Mouse (Mus musculus): ENCODE results near the gene Has3. TPM values are rescaled to one million over a fixed set of nuclear protein-coding genes. Genes with fewer than 3 reads are reported as not detected.

Gene Has3
- polyA plus RNA-seq, 1 experiment from 2014 or later, result 1.2 TPM

- no peaks in the 10 kb centered on the region for H3K27me3 ChIP-seq (replicated peaks; ENCODE audit: control insufficient read depth, insufficient read depth, low read length)
- no peak for ATAC-seq
- H3K4me3 ChIP-seq (ENCODE audit: low read length), result no peak overlapping the region
- WGBS, result 90% methylated on average over 10 of the region's 10 CpGs
- H3K36me3 ChIP-seq (ENCODE audit: control insufficient read depth, insufficient read depth, low read length), result no peaks in the 10 kb centered on the region
- no peak overlapping the region for H3K4me2 ChIP-seq (ENCODE audit: low read length)
- H3K4me1 ChIP-seq (ENCODE audit: control insufficient read depth, insufficient read depth, low read depth, low read length), result no peaks in the 10 kb centered on the region
- no peak overlapping the region for H3K9ac ChIP-seq (ENCODE audit: low read depth, low read length)
- H3K9me3 ChIP-seq (ENCODE audit: control insufficient read depth, low read length), result no peaks in the 10 kb centered on the region
- no peak overlapping the region for H3K27ac ChIP-seq (ENCODE audit: low read depth, low read length)
These were observed 20.0 kb upstream of the Has3 start for GRCm38 (mm10) chr8:106850034-106850433.

GRCm38 (mm10) chr8:106854534-106855241, 15.4 kb upstream of the Has3 start:
- ATAC-seq, result no peak
- Histone ChIP-seq H3K36me3 (ENCODE audit: control insufficient read depth, insufficient read depth, low read length) (no peaks in the 10 kb centered on the region), H3K9ac (ENCODE audit: low read depth, low read length) (no peak overlapping the region), H3K27me3 (replicated peaks; ENCODE audit: control insufficient read depth, insufficient read depth, low read length) (no peaks in the 10 kb centered on the region), H3K27ac (ENCODE audit: low read depth, low read length) (no peak overlapping the region), H3K4me2 (ENCODE audit: low read length) (no peak overlapping the region), H3K4me1 (ENCODE audit: control insufficient read depth, insufficient read depth, low read depth, low read length) (no peaks in the 10 kb centered on the region), H3K4me3 (ENCODE audit: low read length) (no peak overlapping the region), H3K9me3 (ENCODE audit: control insufficient read depth, low read length) (no peaks in the 10 kb centered on the region)
- 48% methylated on average over 8 of the region's 8 CpGs for WGBS

- no peaks in the 10 kb centered on the region for H3K4me1 ChIP-seq (ENCODE audit: control insufficient read depth, insufficient read depth, low read depth, low read length)
- no peak for ATAC-seq
- no peak overlapping the region for H3K4me3 ChIP-seq (ENCODE audit: low read length)
- H3K9ac ChIP-seq (ENCODE audit: low read depth, low read length), result no peak overlapping the region
- no peaks in the 10 kb centered on the region for H3K36me3 ChIP-seq (ENCODE audit: control insufficient read depth, insufficient read depth, low read length)
- 89% methylated on average over 3 of the region's 3 CpGs for WGBS
- H3K9me3 ChIP-seq (ENCODE audit: control insufficient read depth, low read length), result no peaks in the 10 kb centered on the region
- H3K4me2 ChIP-seq (ENCODE audit: low read length), result no peak overlapping the region
- no peaks in the 10 kb centered on the region for H3K27me3 ChIP-seq (replicated peaks; ENCODE audit: control insufficient read depth, insufficient read depth, low read length)
- no peak overlapping the region for H3K27ac ChIP-seq (ENCODE audit: low read depth, low read length)
These were observed 14.8 kb upstream of the Has3 start for GRCm38 (mm10) chr8:106855242-106855562.

GRCm38 (mm10) chr8:106862845-106863244, 7.2 kb upstream of the Has3 start:
- H3K27ac ChIP-seq (ENCODE audit: low read depth, low read length), result no peak overlapping the region
- 91% methylated on average over 10 of the region's 10 CpGs for WGBS
- no peak overlapping the region for H3K4me3 ChIP-seq (ENCODE audit: low read length)
- H3K27me3 ChIP-seq (replicated peaks; ENCODE audit: control insufficient read depth, insufficient read depth, low read length), result no peaks in the 10 kb centered on the region
- no peak overlapping the region for H3K4me2 ChIP-seq (ENCODE audit: low read length)
- ATAC-seq, result no peak
- no peak overlapping the region for H3K9ac ChIP-seq (ENCODE audit: low read depth, low read length)
- H3K4me1 ChIP-seq (ENCODE audit: control insufficient read depth, insufficient read depth, low read depth, low read length), result no peaks in the 10 kb centered on the region
- H3K36me3 ChIP-seq (ENCODE audit: control insufficient read depth, insufficient read depth, low read length), result no peaks in the 10 kb centered on the region
- no peaks in the 10 kb centered on the region for H3K9me3 ChIP-seq (ENCODE audit: control insufficient read depth, low read length)

- H3K36me3 ChIP-seq (ENCODE audit: control insufficient read depth, insufficient read depth, low read length), result no peaks in the 10 kb centered on the region
- no peak overlapping the region for H3K4me2 ChIP-seq (ENCODE audit: low read length)
- peak; percentile 42; the same call in 1 of the 2 replicates for ATAC-seq
- H3K4me1 ChIP-seq (ENCODE audit: control insufficient read depth, insufficient read depth, low read depth, low read length), result peaks cover 6% of the 10 kb centered on the region
- H3K27me3 ChIP-seq (replicated peaks; ENCODE audit: control insufficient read depth, insufficient read depth, low read length), result peaks cover 2% of the 10 kb centered on the region
- no peak overlapping the region for H3K9ac ChIP-seq (ENCODE audit: low read depth, low read length)
- no peaks in the 10 kb centered on the region for H3K9me3 ChIP-seq (ENCODE audit: control insufficient read depth, low read length)
- no peak overlapping the region for H3K27ac ChIP-seq (ENCODE audit: low read depth, low read length)
- H3K4me3 ChIP-seq (ENCODE audit: low read length), result no peak overlapping the region
- WGBS, result 66% methylated on average over 9 of the region's 9 CpGs
These were observed 4.7 kb upstream of the Has3 start for GRCm38 (mm10) chr8:106865354-106865753.

- peak overlapping the region; percentile 98 for H3K4me2 ChIP-seq (ENCODE audit: low read length)
- H3K36me3 ChIP-seq (ENCODE audit: control insufficient read depth, insufficient read depth, low read length), result peaks cover 4% of the 10 kb centered on the region; the same call in 1 of the 2 replicates
- under 1% methylated on average over 53 of the region's 63 CpGs for WGBS
- peaks cover 2% of the 10 kb centered on the region for H3K27me3 ChIP-seq (replicated peaks; ENCODE audit: control insufficient read depth, insufficient read depth, low read length)
- H3K4me1 ChIP-seq (ENCODE audit: control insufficient read depth, insufficient read depth, low read depth, low read length), result peaks cover 28% of the 10 kb centered on the region
- peak overlapping the region; percentile 71 for H3K4me3 ChIP-seq (ENCODE audit: low read length)
- no peaks in the 10 kb centered on the region for H3K9me3 ChIP-seq (ENCODE audit: control insufficient read depth, low read length)
- peak overlapping the region; percentile 81 for H3K9ac ChIP-seq (ENCODE audit: low read depth, low read length)
- peak; percentile 72 for ATAC-seq
- H3K27ac ChIP-seq (ENCODE audit: low read depth, low read length), result peak overlapping the region; percentile 72
These were observed 690 bp downstream of the Has3 start for GRCm38 (mm10) chr8:106870537-106871327.

GRCm38 (mm10) chr8:106871328-106871926, 1.4 kb downstream of the Has3 start:
- peak overlapping the region; percentile 71 for H3K4me3 ChIP-seq (ENCODE audit: low read length)
- WGBS, result 2% methylated on average over 15 of the region's 15 CpGs
- no peaks in the 10 kb centered on the region for H3K9me3 ChIP-seq (ENCODE audit: control insufficient read depth, low read length)
- H3K4me1 ChIP-seq (ENCODE audit: control insufficient read depth, insufficient read depth, low read depth, low read length), result peaks cover 28% of the 10 kb centered on the region
- peaks cover 4% of the 10 kb centered on the region; the same call in 1 of the 2 replicates for H3K36me3 ChIP-seq (ENCODE audit: control insufficient read depth, insufficient read depth, low read length)
- peak overlapping the region; percentile 98 for H3K4me2 ChIP-seq (ENCODE audit: low read length)
- peak overlapping the region; percentile 72 for H3K27ac ChIP-seq (ENCODE audit: low read depth, low read length)
- peaks cover 2% of the 10 kb centered on the region for H3K27me3 ChIP-seq (replicated peaks; ENCODE audit: control insufficient read depth, insufficient read depth, low read length)
- ATAC-seq, result peak; percentile 40
- H3K9ac ChIP-seq (ENCODE audit: low read depth, low read length), result peak overlapping the region; percentile 81

- Histone ChIP-seq H3K4me3 (ENCODE audit: low read length) (peak overlapping the region; percentile 71), H3K36me3 (ENCODE audit: control insufficient read depth, insufficient read depth, low read length) (peaks cover 8% of the 10 kb centered on the region; the same call in 1 of the 2 replicates), H3K27ac (ENCODE audit: low read depth, low read length) (peak overlapping the region; percentile 64), H3K4me2 (ENCODE audit: low read length) (peak overlapping the region; percentile 98), H3K4me1 (ENCODE audit: control insufficient read depth, insufficient read depth, low read depth, low read length) (peaks cover 28% of the 10 kb centered on the region), H3K9ac (ENCODE audit: low read depth, low read length) (peak overlapping the region; percentile 81), H3K27me3 (replicated peaks; ENCODE audit: control insufficient read depth, insufficient read depth, low read length) (peaks cover 2% of the 10 kb centered on the region), H3K9me3 (ENCODE audit: control insufficient read depth, low read length) (no peaks in the 10 kb centered on the region)
- ATAC-seq, result peak; percentile 80
- WGBS, result under 1% methylated on average over 22 of the region's 22 CpGs
These were observed 1.9 kb downstream of the Has3 start for GRCm38 (mm10) chr8:106871931-106872371.
